Mouse (Mus musculus): ENCODE measurements around the gene Vsnl1.

- TF ChIP-seq CTCF (IDR thresholded peaks at IDR 0.05; ENCODE audit: control insufficient read depth, insufficient read depth, insufficient replicate concordance, low read depth, low read length): peak; percentile 41; the same call in 1 of the 2 replicates
- no peak for TF ChIP-seq POLR2A (IDR thresholded peaks at IDR 0.05; ENCODE audit: control insufficient read depth, low read depth, low read length)
Measured at GRCm38 (mm10) chr12:11350895-11351294, 85.5 kb downstream of the Vsnl1 start.
